Mouse (Mus musculus): ENCODE measurements around the gene Phc3. TPM values are rescaled to one million over a fixed set of nuclear protein-coding genes. Genes with fewer than 3 reads are reported as not detected.

The Phc3 gene
- total RNA-seq, 2 experiments from 2014 or later, result 40.8 to 41.3 TPM

DNA sequence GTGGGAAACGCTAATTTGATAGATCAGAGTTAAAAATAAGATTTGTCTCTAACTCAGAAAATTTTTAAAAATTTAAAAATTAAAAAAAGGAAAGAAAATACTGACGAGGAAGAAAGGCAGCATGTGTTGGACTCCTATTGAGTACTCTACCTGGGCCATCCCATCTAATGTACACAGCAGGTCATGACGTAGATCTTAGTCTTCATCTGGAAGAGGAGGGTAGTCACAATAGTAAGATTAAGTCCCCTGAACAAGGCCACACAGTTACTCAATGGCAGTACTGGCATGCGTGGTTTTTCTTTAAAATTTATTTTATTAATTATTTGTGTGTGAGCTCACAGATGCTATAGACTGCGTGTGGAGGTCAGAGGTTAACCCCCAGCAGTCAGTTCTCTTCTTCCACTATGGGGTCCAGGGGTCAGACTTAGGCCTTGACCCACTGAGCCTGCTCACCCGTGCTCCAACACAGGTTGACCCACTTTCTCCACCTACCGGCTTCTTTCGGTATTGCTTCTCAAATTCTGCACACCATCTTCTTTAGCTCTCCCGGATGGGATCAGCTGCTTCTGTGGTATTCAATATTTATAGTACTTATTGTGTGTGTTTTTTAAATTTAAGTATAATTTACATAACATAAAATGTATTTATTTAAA is 6.0 kb upstream of the Phc3 start:
- DNase-seq (ENCODE audit: extremely low spot score in 1 of 2, low spot score in 2 of 2), result peak; percentile 38 to 43
- H3K27ac ChIP-seq, result no peak overlapping the region
- TF ChIP-seq CTCF (IDR thresholded peaks at IDR 0.05), result peak; percentile 68
- intact Hi-C loops (cut with DNase I), result no loop called here
- H3K4me3 ChIP-seq, result no peak overlapping the region

DNA sequence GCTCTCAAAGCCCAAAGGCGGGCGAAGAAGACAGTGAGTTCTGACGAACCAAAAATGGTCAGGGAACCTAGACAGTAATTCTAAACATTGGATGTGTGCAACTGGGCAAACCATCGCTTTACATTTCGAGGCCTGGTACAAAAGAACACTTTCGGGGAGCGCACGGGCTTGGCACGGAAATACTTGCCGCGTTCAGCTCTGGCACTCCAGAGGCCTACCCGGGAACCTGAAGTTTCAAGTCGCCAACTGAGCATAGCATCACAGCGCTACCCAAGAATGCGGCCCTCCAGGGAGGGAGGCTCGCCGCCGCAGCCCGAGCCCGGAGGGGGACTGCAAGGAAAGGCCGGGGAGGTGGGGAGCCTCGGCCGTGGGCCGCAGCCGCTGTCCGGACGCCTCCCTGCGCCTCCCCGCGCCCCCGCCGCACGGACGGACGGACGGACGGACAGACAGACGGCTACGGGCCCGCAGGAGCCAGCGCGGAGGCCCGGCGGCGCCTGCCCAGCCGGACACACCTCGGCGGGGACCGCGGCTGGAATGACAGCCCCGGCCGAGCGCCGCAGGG is 603 bp downstream of the Phc3 start:
- Histone ChIP-seq H3K27ac (peak overlapping the region; percentile 97), H3K4me3 (peak overlapping the region; percentile 91)
- TF ChIP-seq CTCF (IDR thresholded peaks at IDR 0.05), result no peak
- DNase-seq (ENCODE audit: extremely low spot score in 1 of 2, low spot score in 2 of 2), result peak; percentile 37 to 41
- intact Hi-C loops (cut with DNase I), result loop anchor here (1.0 to 5.0 kb wide), 2 partner anchors 27 to 366 kb away; partner anchors contain the start of genes Mynn and Prkci

DNA sequence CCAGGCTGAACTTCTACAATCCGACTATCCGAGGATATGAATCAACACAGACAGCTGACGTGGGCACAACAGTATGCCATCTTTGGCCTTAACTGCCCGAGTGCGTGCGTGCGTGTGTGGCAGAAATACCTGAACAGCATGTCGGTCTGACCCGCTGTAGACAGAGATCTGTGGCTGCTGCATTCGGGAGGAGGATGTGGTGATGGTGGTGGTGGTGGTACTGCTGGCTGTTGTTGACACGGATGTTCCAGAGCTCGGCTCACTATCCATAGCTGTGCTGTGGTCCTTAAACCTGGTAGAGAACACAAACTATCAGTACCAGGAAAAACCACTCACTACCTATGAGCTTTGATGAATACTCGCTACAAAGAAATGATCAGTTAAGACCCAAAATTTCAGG is 3.6 kb downstream of the Phc3 start:
- H3K4me3 ChIP-seq, result no peak overlapping the region
- DNase-seq (ENCODE audit: extremely low spot score in 1 of 2, low spot score in 2 of 2), result no peak
- TF ChIP-seq CTCF (IDR thresholded peaks at IDR 0.05), result no peak
- H3K27ac ChIP-seq, result no peak overlapping the region
- intact Hi-C loops (cut with DNase I), result loop anchor here (5.0 kb wide), 1 partner anchor 363 kb away; the partner anchor contains the start of gene Mynn

DNA sequence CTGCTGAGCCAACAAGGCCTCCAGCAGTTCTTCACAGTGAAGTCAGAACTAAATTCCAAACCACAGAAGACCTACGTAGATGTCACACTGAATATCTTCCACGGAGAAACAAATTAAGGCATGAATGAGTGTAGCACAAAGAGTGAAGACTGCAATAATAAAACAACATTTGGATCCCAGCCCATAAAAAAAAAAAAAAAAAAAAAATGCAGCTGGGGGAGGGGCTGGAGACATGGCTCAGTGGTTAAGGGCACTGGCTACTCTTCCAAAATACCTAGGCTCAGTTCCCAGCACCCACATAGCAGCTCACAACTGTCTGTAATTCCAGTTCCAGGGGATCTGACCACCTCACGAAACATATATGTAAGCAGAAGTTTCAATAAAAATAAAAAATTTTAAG is 5.0 kb downstream of the Phc3 start:
- DNase-seq (ENCODE audit: extremely low spot score in 1 of 2, low spot score in 2 of 2), result no peak
- Histone ChIP-seq H3K4me3 (no peak overlapping the region), H3K27ac (no peak overlapping the region)
- intact Hi-C loops (cut with DNase I), result no loop called here
- TF ChIP-seq CTCF (IDR thresholded peaks at IDR 0.05), result no peak

DNA sequence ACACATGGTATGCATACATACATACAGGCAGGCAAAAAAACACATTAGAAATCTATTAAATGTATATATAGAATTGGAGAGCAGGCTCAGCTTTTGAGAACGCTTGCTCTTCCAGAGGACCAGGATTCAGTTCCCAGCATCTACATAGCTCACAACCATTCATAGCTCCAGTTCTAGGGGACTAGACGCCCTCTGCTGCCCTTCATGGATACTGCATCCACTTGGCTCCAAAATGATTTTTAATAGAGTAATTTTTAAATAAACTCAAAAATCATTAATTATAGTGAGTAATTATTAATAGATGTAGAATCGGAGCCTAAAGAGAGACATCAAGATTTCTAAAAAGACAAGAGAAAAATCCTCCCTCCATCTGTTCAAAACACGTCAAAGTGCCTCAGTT is 6.1 kb downstream of the Phc3 start:
- intact Hi-C loops (cut with DNase I), result no loop called here
- TF ChIP-seq CTCF (IDR thresholded peaks at IDR 0.05), result peak; percentile 37
- no peak overlapping the region for H3K4me3 ChIP-seq
- H3K27ac ChIP-seq, result no peak overlapping the region
- DNase-seq (ENCODE audit: extremely low spot score in 1 of 2, low spot score in 2 of 2), result no peak

DNA sequence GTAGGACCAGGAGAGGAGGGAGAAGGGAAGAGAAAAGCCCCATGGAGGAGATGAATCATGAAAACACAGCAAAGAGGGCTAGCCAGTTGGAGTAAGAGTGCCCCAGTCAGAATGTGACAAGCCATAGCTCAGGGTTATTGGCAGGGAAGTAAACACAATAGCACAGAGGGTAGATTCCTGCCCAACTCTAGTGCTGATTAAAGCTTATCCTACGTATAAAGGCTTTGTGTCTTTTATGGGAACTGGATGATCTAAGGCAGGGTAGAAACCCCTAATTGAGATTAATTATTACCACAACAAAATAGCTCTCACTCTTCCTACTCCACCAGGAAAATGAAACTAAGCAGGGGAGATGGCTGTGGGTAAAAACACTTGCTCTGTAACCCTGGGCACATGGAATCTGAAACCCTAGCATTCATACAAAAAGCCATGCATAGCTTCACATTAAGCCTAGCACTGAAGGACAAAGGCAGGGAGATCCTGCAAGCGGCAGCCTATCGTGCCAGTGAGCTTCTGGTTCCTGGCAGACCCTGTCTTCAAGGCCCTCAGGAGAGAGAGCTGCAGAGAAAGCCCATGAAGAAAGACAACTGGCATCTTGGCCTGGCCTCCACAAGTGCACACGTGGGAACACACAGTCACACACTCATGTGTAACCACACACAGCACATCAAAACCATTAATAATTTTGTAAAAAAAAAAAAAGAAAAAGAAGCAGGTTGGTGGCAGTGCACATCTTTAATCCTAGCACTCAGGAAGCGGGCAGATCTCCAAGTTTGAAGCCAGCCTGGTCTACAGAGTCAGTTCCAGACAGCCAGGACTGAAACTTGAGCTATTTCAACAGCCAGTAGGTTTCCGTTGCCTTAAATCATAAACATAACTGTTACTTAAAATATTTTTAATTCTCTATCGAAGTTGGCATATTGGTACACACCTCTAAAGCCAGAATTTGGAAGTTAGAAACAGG is 9.1 kb downstream of the Phc3 start:
- H3K4me3 ChIP-seq, result no peak overlapping the region
- TF ChIP-seq CTCF (IDR thresholded peaks at IDR 0.05), result no peak
- no peak overlapping the region for H3K27ac ChIP-seq
- intact Hi-C loops (cut with DNase I), result no loop called here
- DNase-seq (ENCODE audit: extremely low spot score in 1 of 2, low spot score in 2 of 2), result no peak

DNA sequence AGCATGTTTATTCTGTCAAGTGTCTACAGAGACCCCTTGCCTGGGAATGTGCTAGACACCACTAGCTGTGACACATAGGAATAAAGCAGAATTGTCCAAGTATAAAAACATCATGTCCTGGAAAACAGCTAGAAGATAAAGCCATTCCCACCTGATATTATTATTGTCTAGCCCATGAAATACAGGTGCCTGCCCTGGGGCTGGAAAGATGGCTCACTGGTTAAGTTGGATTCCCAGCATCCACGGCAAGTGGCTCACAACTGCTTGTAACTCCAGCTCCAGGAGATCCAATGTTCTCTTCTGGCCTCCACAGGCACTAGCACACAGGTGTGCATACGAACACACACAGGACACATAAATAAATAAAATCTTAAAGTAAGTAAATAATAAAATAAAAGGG is 10.5 kb downstream of the Phc3 start:
- no peak for DNase-seq (ENCODE audit: extremely low spot score in 1 of 2, low spot score in 2 of 2)
- no peak overlapping the region for H3K27ac ChIP-seq
- no peak for TF ChIP-seq CTCF (IDR thresholded peaks at IDR 0.05)
- intact Hi-C loops (cut with DNase I), result no loop called here
- H3K4me3 ChIP-seq, result no peak overlapping the region

DNA sequence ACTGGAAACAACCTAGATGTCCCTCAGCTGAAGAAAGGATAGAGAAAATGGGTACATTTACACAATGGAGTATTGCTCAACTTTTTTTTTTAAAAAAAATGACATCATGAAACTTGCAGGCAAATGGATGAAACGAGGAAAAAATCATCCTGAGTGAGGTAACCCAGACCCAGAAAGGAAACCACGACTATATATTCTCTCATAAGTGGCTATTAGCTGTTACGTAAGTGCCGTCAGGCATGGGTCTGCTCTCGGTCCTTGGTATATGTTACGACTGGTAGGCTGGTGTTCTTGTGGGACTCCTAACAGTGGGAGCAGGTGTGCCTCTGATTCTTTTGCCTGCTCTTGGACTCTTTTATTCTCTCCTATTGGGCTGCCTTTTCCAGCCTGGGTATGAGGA is 12.9 kb downstream of the Phc3 start:
- DNase-seq (ENCODE audit: extremely low spot score in 1 of 2, low spot score in 2 of 2), result no peak
- TF ChIP-seq CTCF (IDR thresholded peaks at IDR 0.05), result no peak
- no peak overlapping the region for H3K27ac ChIP-seq
- intact Hi-C loops (cut with DNase I), result no loop called here
- no peak overlapping the region for H3K4me3 ChIP-seq

DNA sequence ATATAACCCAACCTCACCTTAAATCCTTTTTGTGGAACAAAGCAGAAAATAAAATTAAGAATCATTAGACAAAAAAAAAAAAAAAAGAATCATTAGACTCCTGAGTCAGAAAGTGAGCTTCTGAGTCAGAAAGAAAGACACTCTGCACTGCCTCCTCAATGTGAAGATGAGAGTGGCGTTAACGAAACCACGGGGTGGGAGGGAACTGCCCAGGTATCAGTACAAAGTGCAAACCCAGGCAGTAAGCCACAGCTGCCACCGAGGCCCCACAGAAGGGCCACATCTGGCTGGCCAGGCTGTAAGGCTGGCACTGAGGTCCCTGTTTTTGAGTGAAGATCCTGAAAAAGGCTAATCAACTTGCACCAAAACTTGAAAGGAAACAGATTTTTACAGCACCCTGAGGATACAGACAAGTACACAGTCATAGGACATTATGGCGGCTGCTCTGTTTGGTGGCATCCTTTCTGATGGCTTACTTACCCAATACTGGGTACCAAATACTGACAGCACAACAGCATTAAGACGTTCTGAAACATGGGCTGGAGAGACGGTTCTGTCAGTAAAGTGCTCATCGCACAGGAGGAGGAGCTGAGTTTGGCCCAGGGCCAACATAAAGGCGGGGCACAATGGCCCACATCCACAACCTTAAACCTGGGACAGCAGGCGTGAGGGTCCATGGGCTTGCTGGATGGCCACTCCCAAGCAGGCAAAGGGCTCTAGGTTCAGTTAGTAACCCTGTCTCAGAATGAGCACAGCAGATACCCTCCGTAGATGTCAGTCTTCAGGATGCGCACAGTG is 16.7 kb downstream of the Phc3 start:
- no peak for DNase-seq (ENCODE audit: extremely low spot score in 1 of 2, low spot score in 2 of 2)
- no peak overlapping the region for H3K4me3 ChIP-seq
- no peak for TF ChIP-seq CTCF (IDR thresholded peaks at IDR 0.05)
- H3K27ac ChIP-seq, result no peak overlapping the region
- intact Hi-C loops (cut with DNase I), result no loop called here

DNA sequence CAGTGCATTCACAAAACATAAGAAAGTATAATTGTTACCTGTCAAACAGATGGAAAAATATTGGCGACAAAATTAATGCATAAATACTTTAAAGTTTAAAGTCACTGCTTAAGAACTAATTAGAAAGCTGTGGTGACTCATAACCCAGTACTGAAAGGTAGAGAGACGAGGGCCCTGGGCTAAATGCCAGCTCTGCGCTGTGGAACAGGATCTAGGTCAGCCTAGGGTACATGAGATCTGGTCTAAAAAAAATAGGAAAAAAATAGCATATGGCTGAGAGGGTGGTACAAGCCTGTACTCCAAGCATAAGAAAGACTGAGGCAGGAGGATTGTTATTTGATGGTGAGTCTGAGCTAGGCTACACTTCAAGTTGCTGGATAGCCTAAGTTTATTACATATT is 17.6 kb downstream of the Phc3 start:
- intact Hi-C loops (cut with DNase I), result no loop called here
- DNase-seq (ENCODE audit: extremely low spot score in 1 of 2, low spot score in 2 of 2), result peak in 1 of 2 experiments; percentile 43
- no peak for TF ChIP-seq CTCF (IDR thresholded peaks at IDR 0.05)
- Histone ChIP-seq H3K4me3 (no peak overlapping the region), H3K27ac (no peak overlapping the region)

DNA sequence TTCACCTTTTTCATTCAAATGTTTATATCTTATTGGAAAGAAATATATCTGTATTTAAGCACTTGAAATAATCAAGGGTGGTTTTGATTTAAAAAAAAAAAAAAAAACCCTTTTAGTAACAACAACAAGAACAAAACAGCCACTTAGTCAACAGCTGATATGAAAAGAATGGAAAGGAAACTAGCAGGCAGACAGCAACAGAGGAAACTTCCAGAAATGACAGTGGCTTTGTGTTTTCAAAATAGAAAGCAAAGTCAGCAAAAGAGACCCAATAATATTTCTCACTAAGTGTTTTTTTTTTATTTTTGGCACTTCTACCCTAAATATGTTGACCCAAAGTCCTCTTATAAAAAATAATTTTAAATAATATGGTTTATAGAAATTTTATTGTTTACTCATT is 34.8 kb downstream of the Phc3 start:
- intact Hi-C loops (cut with DNase I), result no loop called here
- DNase-seq (ENCODE audit: extremely low spot score in 1 of 2, low spot score in 2 of 2), result no peak
- Histone ChIP-seq H3K4me3 (no peak overlapping the region), H3K27ac (no peak overlapping the region)
- TF ChIP-seq CTCF (IDR thresholded peaks at IDR 0.05), result no peak

All from left cerebral cortex, adult 2 months (tissue).